Mouse (Mus musculus) embryo, embryonic 10 days (tissue): ENCODE data around the gene Aaas.
A peak's percentile ranks its signal among the peaks of the same experiment; 100 is the strongest.

Source experiments
- DNase-seq: peaks from one replicate; pipeline ENCODE4 v3.0.0-alpha.2; 2015; ENCODE audit warnings: low spot score

The Aaas gene

GRCm38 (mm10) chr15:102350138-102350941 lies at the start of gene Aaas:
Gene Aaas, minus strand, starts transcription at chr15:102350771.
- peak; percentile 99 for DNase-seq

GRCm38 (mm10) chr15:102399229-102400221 lies 49.0 kb upstream of the Aaas start:
- peak; percentile 86 for DNase-seq

GRCm38 (mm10) chr15:102398629-102399028 lies 48.1 kb upstream of the Aaas start:
- no peak for DNase-seq

GRCm38 (mm10) chr15:102395061-102395460 lies 44.5 kb upstream of the Aaas start:
- peak; percentile 81 for DNase-seq

GRCm38 (mm10) chr15:102393584-102394014 lies 43.0 kb upstream of the Aaas start:
- peak; percentile 52 for DNase-seq

- DNase-seq: no peak
These were observed 41.9 kb upstream of the Aaas start for GRCm38 (mm10) chr15:102392520-102392919.

GRCm38 (mm10) chr15:102388942-102389341 lies 38.4 kb upstream of the Aaas start:
- DNase-seq: no peak

- no peak for DNase-seq
These were observed 36.1 kb upstream of the Aaas start for GRCm38 (mm10) chr15:102386640-102387039.

GRCm38 (mm10) chr15:102383671-102384070 lies 33.1 kb upstream of the Aaas start:
- no peak for DNase-seq

- DNase-seq: peak; percentile 97
These were observed 31.0 kb upstream of the Aaas start for GRCm38 (mm10) chr15:102381575-102381974.

GRCm38 (mm10) chr15:102377810-102378262 lies 27.3 kb upstream of the Aaas start:
- peak; percentile 54 for DNase-seq

- DNase-seq: peak; percentile 94
These were observed 26.6 kb upstream of the Aaas start for GRCm38 (mm10) chr15:102377163-102377543.

- DNase-seq: peak; percentile 47
These were observed 26.0 kb upstream of the Aaas start for GRCm38 (mm10) chr15:102376453-102377162.

GRCm38 (mm10) chr15:102370727-102371126 lies 20.2 kb upstream of the Aaas start:
- peak; percentile 50 for DNase-seq

- DNase-seq: no peak
These were observed 19.4 kb upstream of the Aaas start for GRCm38 (mm10) chr15:102369972-102370371.

GRCm38 (mm10) chr15:102366733-102367344 lies 16.3 kb upstream of the Aaas start, which contains the start of gene Sp7:
Gene Sp7, minus strand, starts transcription at chr15:102367182.
- peak; percentile 61 for DNase-seq

- DNase-seq: no peak
These were observed 15.7 kb upstream of the Aaas start for GRCm38 (mm10) chr15:102366238-102366637.

GRCm38 (mm10) chr15:102364678-102365077 lies 14.1 kb upstream of the Aaas start:
- DNase-seq: no peak

- DNase-seq: no peak
These were observed 12.1 kb upstream of the Aaas start for GRCm38 (mm10) chr15:102362648-102363047.

- no peak for DNase-seq
These were observed 8.3 kb upstream of the Aaas start for GRCm38 (mm10) chr15:102358834-102359233.

- DNase-seq: peak; percentile 51
These were observed 7.6 kb upstream of the Aaas start for GRCm38 (mm10) chr15:102358126-102358525.
